14 mouse cellular contexts compared by ENCODE assay signal in the genomic region with DNA sequence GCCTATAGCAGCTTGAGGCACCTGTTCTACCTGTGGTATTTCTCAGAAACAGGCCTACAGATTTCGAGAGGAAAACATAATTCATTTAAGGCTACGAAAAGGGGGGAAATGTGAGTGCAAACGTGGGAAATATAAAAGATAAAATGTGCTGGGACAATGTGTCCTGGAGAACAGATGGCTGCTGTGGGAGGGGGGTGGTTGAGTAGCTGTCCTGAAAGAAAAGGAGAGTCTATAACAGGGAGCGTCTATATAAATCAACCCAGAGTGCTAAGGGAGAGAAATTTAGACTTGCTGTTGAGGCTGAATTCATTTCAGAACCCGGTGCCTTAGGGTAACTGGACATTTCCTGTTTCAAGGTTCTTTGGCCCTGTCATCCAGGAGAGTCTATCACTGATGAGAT.
DNase-seq lines count a peak whose midpoint lies in the region.
"Had no signal": no experiment of that assay in that cellular context is flagged by ENCODE, and none has a peak within 500 bp of the region (broad histone marks: within the 10 kb centered on the region; RNA-seq: fewer than 3 reads in every experiment).

No protein-coding gene starts in this region.

- intact Hi-C loops in left cerebral cortex, postnatal 14 days (cut with DNase I): no loop called here

- peak; percentile 6 to 19 for DNase-seq in frontal cortex, postnatal 14 days (ENCODE audit: low spot score in 2 of 2)
- DNase-seq in layer of hippocampus, adult 9-10 months (ENCODE audit: low spot score): peak; percentile 11
- peak; percentile 62 to 66 for DNase-seq in left cerebral cortex, postnatal 14 days (ENCODE audit: low spot score in 2 of 2)
- DNase-seq in telencephalon, adult 2 months (ENCODE audit: low read depth, low spot score): peak; percentile 56
- DNase-seq in embryo, embryonic 9.5 days (ENCODE audit: extremely low spot score): no peak
- no peak for DNase-seq in gastrocnemius, postnatal 25 days
- no peak for DNase-seq in lung, postnatal 25 days (ENCODE audit: low spot score)
- DNase-seq: cerebellum, adult 9-11 months; embryo, embryonic 11 days; heart, adult 2 months; kidney, adult 9 months; kidney, postnatal 4 days; liver, embryonic 13.5 days; midbrain, embryonic 14.5 days had no signal

Comparison
In these comparisons a context has a peak if more than half of its experiments do, and no peak if none do; other contexts are left out.
1. DNase-seq: peak in frontal cortex, postnatal 14 days (2 of 2), layer of hippocampus, adult 9-10 months (single experiment), left cerebral cortex, postnatal 14 days (2 of 2) and telencephalon, adult 2 months (single experiment); none in embryo, embryonic 9.5 days (single experiment), gastrocnemius, postnatal 25 days (single experiment) and lung, postnatal 25 days (single experiment).